Mouse (Mus musculus): ENCODE measurements around the gene H2afx. TPM values are rescaled to one million over a fixed set of nuclear protein-coding genes. Genes with fewer than 3 reads are reported as not detected.

The H2afx gene
- polyA plus RNA-seq, 1 experiment: 255 TPM

DNA sequence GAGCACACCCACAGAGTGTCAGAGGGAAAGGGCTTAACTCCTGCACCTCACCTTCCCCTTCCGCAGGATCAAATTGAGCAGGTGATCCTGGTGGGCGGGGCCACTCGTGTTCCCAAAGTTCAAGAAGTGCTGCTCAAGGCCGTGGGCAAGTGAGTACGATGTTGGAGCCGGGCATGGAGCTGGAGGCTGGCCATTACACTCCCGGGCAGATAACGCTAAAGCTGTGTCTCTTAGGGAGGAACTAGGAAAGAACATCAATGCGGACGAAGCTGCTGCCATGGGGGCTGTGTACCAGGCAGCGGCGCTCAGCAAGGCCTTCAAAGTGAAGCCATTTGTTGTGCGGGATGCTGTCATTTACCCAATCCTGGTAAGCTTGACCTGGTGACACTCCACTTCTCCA, 50.1 kb downstream of the H2afx start:
- Histone ChIP-seq H3K4me1 (ENCODE audit: control insufficient read depth, insufficient read depth, insufficient read length, low read length) (peaks cover 3% of the 10 kb centered on the region; the same call in 1 of the 2 replicates), H3K27ac (ENCODE audit: insufficient read depth, low read depth, low read length) (no peak overlapping the region), H3K36me3 (ENCODE audit: control insufficient read depth, insufficient read depth, low read length) (peaks cover 75% of the 10 kb centered on the region), H3K4me3 (ENCODE audit: low read depth, low read length) (no peak overlapping the region), H3K27me3 (ENCODE audit: control insufficient read depth, insufficient read depth, low read length) (no peaks in the 10 kb centered on the region)
- WGBS: 72% methylated on average over 13 of the region's 13 CpGs
- TF ChIP-seq POLR2A (IDR thresholded peaks at IDR 0.05; ENCODE audit: low read depth, low read length) (no peak), CTCF (IDR thresholded peaks at IDR 0.05; ENCODE audit: extremely low read depth, insufficient read length, insufficient replicate concordance, low read depth, low read length) (no peak)

Other genes starting within 250 kb of the H2afx start
- gene Mfrp, start 233.0 kb upstream of the H2afx start, polyA plus RNA-seq (2012; rRNA removed): 0.04 TPM in 2 replicates
- gene C1qtnf5, start 227.4 kb upstream of the H2afx start, polyA plus RNA-seq (2012; rRNA removed): 6.4 and 7.0 TPM in 2 replicates
- not detected in 2 replicates for gene Gm49380, start 221.2 kb upstream of the H2afx start, polyA plus RNA-seq (2012; rRNA removed)
- 16.9 and 26.4 TPM in 2 replicates for gene Rnf26, start 221.2 kb upstream of the H2afx start, polyA plus RNA-seq (2012; rRNA removed)
- 14.2 and 14.3 TPM in 2 replicates for gene Mcam, start 200.2 kb upstream of the H2afx start, polyA plus RNA-seq (2012; rRNA removed)
- gene Cbl, start 100.6 kb upstream of the H2afx start, polyA plus RNA-seq (2012; rRNA removed): 2.9 and 6.9 TPM in 2 replicates
- gene Ccdc153, start 94.0 kb upstream of the H2afx start, polyA plus RNA-seq (2012; rRNA removed): not detected in 2 replicates
- gene Pdzd3, start 83.2 kb upstream of the H2afx start, polyA plus RNA-seq (2012; rRNA removed): 9.9 and 23.6 TPM in 2 replicates
- gene Nlrx1, start 66.1 kb upstream of the H2afx start, polyA plus RNA-seq (2012; rRNA removed): 3.1 and 7.5 TPM in 2 replicates
- 1.3 and 2.0 TPM in 2 replicates for gene Abcg4, start 46.1 kb upstream of the H2afx start, polyA plus RNA-seq (2012; rRNA removed)
- gene Hinfp, start 29.0 kb upstream of the H2afx start, polyA plus RNA-seq (2012; rRNA removed): 20.6 and 20.8 TPM in 2 replicates
- gene C2cd2l, start 14.4 kb upstream of the H2afx start, polyA plus RNA-seq (2012; rRNA removed): 113 and 257 TPM in 2 replicates
- gene Dpagt1, start 8.7 kb upstream of the H2afx start, polyA plus RNA-seq (2012; rRNA removed): 27.7 and 47.4 TPM in 2 replicates
- 37.0 and 44.0 TPM in 2 replicates for gene Hmbs, start 9.5 kb downstream of the H2afx start, polyA plus RNA-seq (2012; rRNA removed)
- 12.4 and 22.3 TPM in 2 replicates for gene Vps11, start 27.0 kb downstream of the H2afx start, polyA plus RNA-seq (2012; rRNA removed)
- 34.3 and 38.3 TPM in 2 replicates for gene Hyou1, start 44.8 kb downstream of the H2afx start, polyA plus RNA-seq (2012; rRNA removed)
- 27.1 and 54.9 TPM in 2 replicates for gene Slc37a4, start 62.2 kb downstream of the H2afx start, polyA plus RNA-seq (2012; rRNA removed)
- gene Rps25, start 72.4 kb downstream of the H2afx start, polyA plus RNA-seq (2012; rRNA removed): 40.0 and 48.3 TPM in 2 replicates
- gene Trappc4, start 72.9 kb downstream of the H2afx start, polyA plus RNA-seq (2012; rRNA removed): 20.0 and 36.5 TPM in 2 replicates
- 17.8 and 21.3 TPM in 2 replicates for gene Ccdc84, start 83.9 kb downstream of the H2afx start, polyA plus RNA-seq (2012; rRNA removed)
- gene Foxr1, start 106.4 kb downstream of the H2afx start, polyA plus RNA-seq (2012; rRNA removed): not detected in 2 replicates
- gene Upk2, start 120.3 kb downstream of the H2afx start, polyA plus RNA-seq (2012; rRNA removed): 1.4 TPM in 2 replicates
- gene Bcl9l, start 148.1 kb downstream of the H2afx start, polyA plus RNA-seq (2012; rRNA removed): 21.8 and 28.1 TPM in 2 replicates
- 2.0 and 5.7 TPM in 2 replicates for gene Cxcr5, start 227.2 kb downstream of the H2afx start, polyA plus RNA-seq (2012; rRNA removed)

All from small intestine, adult 2 months (tissue).